Mouse (Mus musculus) stomach, embryonic 14.5 days (tissue): ENCODE measurements around the gene Cnpy4. TPM values are rescaled to one million over a fixed set of nuclear protein-coding genes. Genes with fewer than 3 reads are reported as not detected.

Experiments used
- ATAC-seq: fragments of 200-750 bp; cut with Nextera tagmentation; 2 replicates; pipeline ENCODE4 v1.8.0; 2017; ENCODE audit warnings: low read depth, moderate TSS enrichment; ENCODE audit not compliant: insufficient number of reproducible peaks, insufficient read depth, low FRiP score
- H3K27ac ChIP-seq: fragments of 300-500 bp; sonication (generic); 2 replicates; pipeline ENCODE4 v1.5.1; 2014; ENCODE audit warnings: mild to moderate bottlenecking, low read length, moderate library complexity, mixed read lengths
- H3K27me3 ChIP-seq: fragments of 300-500 bp; sonication (generic); 2 replicates; pipeline ENCODE4 v1.6.1; 2014; ENCODE audit warnings: low read length, control low read depth, mixed read lengths; ENCODE audit not compliant: control insufficient read depth, insufficient read depth
- H3K36me3 ChIP-seq: fragments of 300-500 bp; sonication (generic); 2 replicates; pipeline ENCODE4 v1.6.1; 2014; ENCODE audit warnings: mild to moderate bottlenecking, control low read depth, low read length, moderate library complexity, mixed read lengths; ENCODE audit not compliant: control insufficient read depth, insufficient read depth
- H3K4me1 ChIP-seq: fragments of 300-500 bp; sonication (generic); 2 replicates; pipeline ENCODE4 v1.6.1; 2014; ENCODE audit warnings: low read length, control low read depth, mixed read lengths; ENCODE audit not compliant: control insufficient read depth, insufficient read depth
- H3K4me2 ChIP-seq: fragments of 300-500 bp; sonication (generic); replicated peaks from 2 replicates; pipeline ENCODE4 v1.6.1; 2014; ENCODE audit warnings: low read depth, low read length, control low read depth
- H3K4me3 ChIP-seq: fragments of 300-500 bp; sonication (generic); 2 replicates; pipeline ENCODE4 v1.5.1; 2014; ENCODE audit warnings: low read depth, low read length, control low read depth
- H3K9ac ChIP-seq: fragments of 300-500 bp; sonication (generic); replicated peaks from 2 replicates; pipeline ENCODE4 v1.6.1; 2014; ENCODE audit warnings: low read depth, mild to moderate bottlenecking, control low read depth, low read length, moderate library complexity, mixed read lengths
- H3K9me3 ChIP-seq: fragments of 300-500 bp; sonication (generic); 2 replicates; pipeline ENCODE4 v1.6.1; 2016; ENCODE audit warnings: low read depth, low read length, control low read depth; ENCODE audit not compliant: control insufficient read depth
- WGBS: fragments of 180-500 bp; shearing (Covaris S2); extraction: QIAGEN DNeasy Blood & Tissue Kit; methylation state at CpG from one replicate; pipeline ENCODE4 v1.1.7; 2014; 5-methylcytosine and 5-hydroxymethylcytosine counted together
- microRNA counts: library from miRNA; unstranded; fragments of <30 nt; microRNA quantifications from one replicate; lab custom pipeline; 2016
- microRNA-seq: library from miRNA; unstranded; fragments of <30 nt; microRNA quantifications from one replicate; pipeline ENCODE4, GENCODE M21; 2016
- polyA plus RNA-seq: library from polyadenylated mRNA; unstranded; fragments of >200 nt; fragmentation: Nextera tagmentation; extraction: Ambion mirVana; gene quantifications from 2 replicates; pipeline ENCODE4 v1.2.1, GENCODE M21; 2014

Cnpy4 gene
- polyA plus RNA-seq, 1 experiment from 2014 or later: 54.2 TPM

DNA sequence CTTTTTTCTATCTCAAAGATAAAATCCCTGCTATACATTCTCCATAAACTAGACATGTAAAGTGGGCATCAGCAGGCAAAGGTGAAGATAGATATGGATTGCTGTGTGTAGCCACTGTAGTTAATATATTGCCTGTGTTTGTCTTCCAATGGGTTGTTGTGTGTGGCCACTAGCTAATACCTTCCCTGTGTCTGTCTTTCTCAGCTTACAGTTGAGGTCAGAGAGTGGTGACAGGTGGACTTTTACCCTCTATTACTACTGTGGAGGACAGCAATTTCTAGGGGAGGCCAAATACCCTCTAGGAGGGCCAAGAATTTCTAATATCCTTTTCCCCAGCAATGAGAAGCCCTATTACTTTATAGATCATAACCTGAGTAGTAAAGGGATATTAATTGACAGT is 46.9 kb downstream of the Cnpy4 start:
- Histone ChIP-seq H3K27me3 (no peaks in the 10 kb centered on the region), H3K36me3 (no peaks in the 10 kb centered on the region), H3K4me1 (no peaks in the 10 kb centered on the region), H3K4me2 (no peak overlapping the region), H3K9ac (no peak overlapping the region), H3K27ac (no peak overlapping the region), H3K4me3 (no peak overlapping the region), H3K9me3 (no peaks in the 10 kb centered on the region)
- ATAC-seq: no peak

DNA sequence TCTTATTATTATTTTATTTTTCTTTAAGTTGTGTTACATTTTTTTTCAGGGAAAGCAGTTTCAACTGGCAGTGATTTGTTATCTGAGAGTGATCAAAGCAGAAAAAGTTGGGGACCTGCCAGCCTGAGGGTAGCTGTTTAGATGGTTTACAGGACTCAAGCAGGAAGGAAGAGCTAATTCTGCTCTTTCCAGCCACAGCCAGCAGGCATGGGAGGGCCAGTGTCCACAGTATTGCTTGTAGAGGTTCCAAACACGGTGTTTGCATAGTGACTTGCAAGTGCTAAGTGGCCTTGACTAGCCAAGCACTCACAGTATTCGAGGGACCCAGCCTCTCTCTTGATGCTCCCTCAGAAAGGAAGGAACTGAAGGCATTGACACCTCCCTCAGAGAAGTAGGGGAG is 54.2 kb downstream of the Cnpy4 start:
- no peaks in the 10 kb centered on the region for H3K36me3 ChIP-seq
- 23% methylated on average over 2 of the region's 2 CpGs for WGBS
- no peak overlapping the region for H3K27ac ChIP-seq
- ATAC-seq: no peak
- H3K27me3 ChIP-seq: no peaks in the 10 kb centered on the region
- H3K4me1 ChIP-seq: no peaks in the 10 kb centered on the region
- H3K4me3 ChIP-seq: no peak overlapping the region
- no peak overlapping the region for H3K4me2 ChIP-seq
- H3K9ac ChIP-seq: no peak overlapping the region
- H3K9me3 ChIP-seq: no peaks in the 10 kb centered on the region

MicroRNAs encoded within 50 kb of the gene (microRNA counts, 519-probe panel; counts per million panel counts)
- microRNA mmu-miR-106b (lab: Ali Mortazavi, UCI) (4,271 counts per million, percentile 85 among the panel's probes with 10 or more counts), microRNA mmu-miR-25 (lab: Ali Mortazavi, UCI) (5,233 counts per million, percentile 96 among the panel's probes with 10 or more counts), microRNA mmu-miR-93 (lab: Ali Mortazavi, UCI) (4,051 counts per million, percentile 79 among the panel's probes with 10 or more counts)

Small RNA genes lying within 50 kb of the gene (microRNA-seq; reads per million reads assigned to microRNA genes)
- gene Mir106b: 8,757 reads per million, percentile 93 among the genes with 10 or more reads in this experiment
- 1,001 reads per million, percentile 72 among the genes with 10 or more reads in this experiment for gene Mir25
- 8,547 reads per million, percentile 92 among the genes with 10 or more reads in this experiment for gene Mir93

Other genes with a start within 250 kb of the Cnpy4 start
- gene Gjc3, start 224.4 kb upstream of the Cnpy4 start, polyA plus RNA-seq: 0.39 and 0.55 TPM in 2 replicates
- not detected in 2 replicates for gene Azgp1, start 206.0 kb upstream of the Cnpy4 start, polyA plus RNA-seq
- not detected in 2 replicates for gene Smok3a, start 166.2 kb upstream of the Cnpy4 start, polyA plus RNA-seq
- gene Smok3b, start 166.1 kb upstream of the Cnpy4 start, polyA plus RNA-seq: not detected in 2 replicates
- not detected in 2 replicates for gene Smok3c, start 134.3 kb upstream of the Cnpy4 start, polyA plus RNA-seq
- gene Zkscan1, start 102.4 kb upstream of the Cnpy4 start, polyA plus RNA-seq: 27.7 and 28.0 TPM in 2 replicates
- 59.2 and 60.9 TPM in 2 replicates for gene Zscan21, start 70.6 kb upstream of the Cnpy4 start, polyA plus RNA-seq
- 18.0 and 18.2 TPM in 2 replicates for gene Zfp113, start 31.7 kb upstream of the Cnpy4 start, polyA plus RNA-seq
- gene Cops6, start 26.4 kb upstream of the Cnpy4 start, polyA plus RNA-seq: 235 and 240 TPM in 2 replicates
- gene Ap4m1, start 15.5 kb upstream of the Cnpy4 start, polyA plus RNA-seq: 22.3 and 22.5 TPM in 2 replicates
- gene Mcm7, start 15.1 kb upstream of the Cnpy4 start, polyA plus RNA-seq: 154 TPM in 2 replicates
- 89.8 and 93.8 TPM in 2 replicates for gene Taf6, start within 50 bp of the Cnpy4 start, polyA plus RNA-seq
- 7.5 and 8.2 TPM in 2 replicates for gene Mblac1, start 6.8 kb downstream of the Cnpy4 start, polyA plus RNA-seq
- gene Nxpe5, start 38.4 kb downstream of the Cnpy4 start, polyA plus RNA-seq: not detected in 2 replicates
- 66.1 and 74.0 TPM in 2 replicates for gene Lamtor4, start 68.0 kb downstream of the Cnpy4 start, polyA plus RNA-seq
- 6.7 and 7.8 TPM in 2 replicates for gene BC037034, start 76.5 kb downstream of the Cnpy4 start, polyA plus RNA-seq
- 2.4 and 4.4 TPM in 2 replicates for gene Gal3st4, start 85.4 kb downstream of the Cnpy4 start, polyA plus RNA-seq
- 0.22 and 0.23 TPM in 2 replicates for gene Gm43720, start 92.5 kb downstream of the Cnpy4 start, polyA plus RNA-seq
- gene Gpc2, start 92.5 kb downstream of the Cnpy4 start, polyA plus RNA-seq: 5.2 and 5.8 TPM in 2 replicates
- gene Stag3, start 92.8 kb downstream of the Cnpy4 start, polyA plus RNA-seq: 4.9 and 5.0 TPM in 2 replicates
- 0.24 and 0.85 TPM in 2 replicates for gene Pvrig, start 154.5 kb downstream of the Cnpy4 start, polyA plus RNA-seq